In genomic region chr19:46043380-46043779, GRCm38 (mm10) we compare ENCODE assay signal across 7 mouse cellular contexts. TPM values are rescaled to one million over a fixed set of nuclear protein-coding genes. Genes with fewer than 3 reads are reported as not detected.
DNase-seq lines count a peak whose midpoint lies in the region; ATAC-seq and TF ChIP-seq lines count a peak whose summit lies in the region.

No protein-coding gene starts in this region.

- no peak for ATAC-seq in kidney, postnatal 0 days (replicated peaks; ENCODE audit: low FRiP score, low read depth)

- peak overlapping the region; percentile 99; the same call in 1 of the 2 replicates for H3K27ac ChIP-seq in kidney, postnatal 0 days
- peak overlapping the region; percentile 96 for H3K27ac ChIP-seq in midbrain, embryonic 10.5 days (replicated peaks)

- H3K36me3 ChIP-seq in E14TG2a.4 (ENCODE audit: insufficient read depth, low read length), result peaks cover 10% of the 10 kb centered on the region
- H3K36me3 ChIP-seq in kidney, postnatal 0 days (ENCODE audit: insufficient read depth, low read length), result no peaks in the 10 kb centered on the region
- H3K36me3 ChIP-seq in midbrain, embryonic 10.5 days, result no peaks in the 10 kb centered on the region

- H3K9ac ChIP-seq in kidney, postnatal 0 days (ENCODE audit: low read depth, low read length), result no peak overlapping the region

- 53% methylated on average over 7 of the region's 7 CpGs for WGBS in kidney, postnatal 0 days
- WGBS in midbrain, embryonic 10.5 days, result 74% methylated on average over 7 of the region's 7 CpGs

- DNase-seq in adipocyte (ENCODE audit: low spot score), result peak; percentile 82
- peak; percentile 46 for DNase-seq in gastrocnemius, postnatal 25 days
- no peak for DNase-seq in kidney, postnatal 0 days (ENCODE audit: low spot score)
- DNase-seq in midbrain, embryonic 10.5 days (ENCODE audit: low spot score), result no peak
- DNase-seq in adrenal gland, adult 18-20 months (ENCODE audit: low spot score in 2 of 2), result no peak
- DNase-seq in frontal cortex, postnatal 25 days (ENCODE audit: low spot score in 2 of 2), result no peak

- peaks cover 75% of the 10 kb centered on the region for H3K4me1 ChIP-seq in E14TG2a.4 (replicated peaks; ENCODE audit: low read depth, low read length)
- peaks cover 57% of the 10 kb centered on the region for H3K4me1 ChIP-seq in kidney, postnatal 0 days (replicated peaks; ENCODE audit: insufficient read depth, low read length)
- peaks cover 76% of the 10 kb centered on the region for H3K4me1 ChIP-seq in midbrain, embryonic 10.5 days

- H3K4me2 ChIP-seq in kidney, postnatal 0 days (ENCODE audit: low read length), result peak overlapping the region; percentile 86

- no peaks in the 10 kb centered on the region for H3K9me3 ChIP-seq in E14TG2a.4 (ENCODE audit: low read length)
- no peaks in the 10 kb centered on the region for H3K9me3 ChIP-seq in kidney, postnatal 0 days (replicated peaks; ENCODE audit: low read length)
- no peaks in the 10 kb centered on the region for H3K9me3 ChIP-seq in midbrain, embryonic 10.5 days (replicated peaks)

- no peak for TF ChIP-seq CTCF in E14TG2a.4 (conservative IDR thresholded peaks at IDR 0.05; ENCODE audit: low read length)
- TF ChIP-seq CTCF in kidney, postnatal 0 days (IDR thresholded peaks at IDR 0.05; ENCODE audit: low read depth), result no peak

- H3K4me3 ChIP-seq in E14TG2a.4 (replicated peaks; ENCODE audit: low read length), result peak overlapping the region; percentile 91
- H3K4me3 ChIP-seq in kidney, postnatal 0 days (replicated peaks; ENCODE audit: low read depth, low read length), result peak overlapping the region; percentile 99
- H3K4me3 ChIP-seq in midbrain, embryonic 10.5 days, result peak overlapping the region; percentile 92

- H3K27me3 ChIP-seq in E14TG2a.4 (ENCODE audit: insufficient read depth, low read length), result no peaks in the 10 kb centered on the region
- H3K27me3 ChIP-seq in kidney, postnatal 0 days (ENCODE audit: insufficient read depth, low read length), result no peaks in the 10 kb centered on the region
- no peaks in the 10 kb centered on the region for H3K27me3 ChIP-seq in midbrain, embryonic 10.5 days (ENCODE audit: low read depth, poor library complexity, severe bottlenecking)

RNA-seq across cellular contexts. Expression of gene Pprc1, which starts 1.3 kb away (rescaled TPM):
- 10 to 100 TPM; 12.5 to 13.7 TPM for total RNA-seq in gastrocnemius, postnatal 25 days (2021)
- polyA plus RNA-seq in kidney, postnatal 0 days (2015; fragmentation: Nextera tagmentation; extraction: Ambion mirVana), result 16.2 and 16.9 TPM in 2 replicates
- 41.8 and 45.9 TPM in 2 replicates for polyA plus RNA-seq in midbrain, embryonic 10.5 days (2016; fragmentation: Nextera tagmentation; extraction: Ambion mirVana)
- 10 to 100 TPM; 39.8 to 40.9 TPM for total RNA-seq in adrenal gland, adult 18-20 months (2021)

RNA-seq across cellular contexts. Expression of gene Ldb1, which starts 1.6 kb away (rescaled TPM):
- 10 to 100 TPM; 15.5 to 16.5 TPM for total RNA-seq in gastrocnemius, postnatal 25 days (2021)
- 79.3 and 82.5 TPM in 2 replicates for polyA plus RNA-seq in kidney, postnatal 0 days (2015; fragmentation: Nextera tagmentation; extraction: Ambion mirVana)
- polyA plus RNA-seq in midbrain, embryonic 10.5 days (2016; fragmentation: Nextera tagmentation; extraction: Ambion mirVana), result 79.0 and 79.2 TPM in 2 replicates
- total RNA-seq in adrenal gland, adult 18-20 months (2021), result 10 to 100 TPM; 53.0 to 59.4 TPM

RNA-seq across cellular contexts. Expression of gene Nolc1, which starts 32.3 kb away (rescaled TPM):
- 10 to 100 TPM; 15.0 to 19.7 TPM for total RNA-seq in gastrocnemius, postnatal 25 days (2021)
- polyA plus RNA-seq in kidney, postnatal 0 days (2015; fragmentation: Nextera tagmentation; extraction: Ambion mirVana), result 50.0 and 60.0 TPM in 2 replicates
- 128 and 141 TPM in 2 replicates for polyA plus RNA-seq in midbrain, embryonic 10.5 days (2016; fragmentation: Nextera tagmentation; extraction: Ambion mirVana)
- 10 to 100 TPM; 52.2 to 61.8 TPM for total RNA-seq in adrenal gland, adult 18-20 months (2021)

RNA-seq across cellular contexts. Expression of gene Hps6, which starts 40.1 kb away (rescaled TPM):
- 1 to 10 TPM; 2.7 to 3.9 TPM for total RNA-seq in gastrocnemius, postnatal 25 days (2021)
- 7.2 and 7.6 TPM in 2 replicates for polyA plus RNA-seq in kidney, postnatal 0 days (2015; fragmentation: Nextera tagmentation; extraction: Ambion mirVana)
- polyA plus RNA-seq in midbrain, embryonic 10.5 days (2016; fragmentation: Nextera tagmentation; extraction: Ambion mirVana), result 4.3 and 4.7 TPM in 2 replicates
- 10 to 100 TPM in 1 of 2 experiments, 1 to 10 TPM in 1; 9.8 to 15.1 TPM for total RNA-seq in adrenal gland, adult 18-20 months (2021)

RNA-seq across cellular contexts. Expression of gene Armh3, which starts 45.1 kb away (rescaled TPM):
- total RNA-seq in gastrocnemius, postnatal 25 days (2021), result 10 to 100 TPM; 10.2 TPM
- polyA plus RNA-seq in kidney, postnatal 0 days (2015; fragmentation: Nextera tagmentation; extraction: Ambion mirVana), result 13.2 and 14.7 TPM in 2 replicates
- 16.7 and 19.8 TPM in 2 replicates for polyA plus RNA-seq in midbrain, embryonic 10.5 days (2016; fragmentation: Nextera tagmentation; extraction: Ambion mirVana)
- 10 to 100 TPM; 12.0 to 12.3 TPM for total RNA-seq in adrenal gland, adult 18-20 months (2021)

Comparison
In these comparisons a context has a peak if more than half of its experiments do, and no peak if none do; other contexts are left out.
1. DNase-seq: peak in adipocyte (single experiment) and gastrocnemius, postnatal 25 days (single experiment); none in kidney, postnatal 0 days (single experiment), midbrain, embryonic 10.5 days (single experiment), adrenal gland, adult 18-20 months (0 of 2) and frontal cortex, postnatal 25 days (0 of 2).
2. Peak in every context shown above with its lines, with median percentiles within 50 percentile points of each other: H3K4me3 ChIP-seq.